Mouse (Mus musculus) embryo, embryonic 10 days (tissue): ENCODE results near the gene 2310057M21Rik.
"Not testable (repeated sequence)": the region's sequence is repeated elsewhere in the genome, so short reads cannot be mapped to it uniquely, and the experiment has no call there.

Experiments used
- DNase-seq: peaks from one replicate; pipeline ENCODE4 v3.0.0-alpha.2; 2015; ENCODE audit warnings: low spot score

2310057M21Rik gene

GRCm38 (mm10) chr7:131362615-131363300 lies at the start of gene 2310057M21Rik:
Gene 2310057M21Rik, minus strand, starts transcription at chr7:131362759.
- peak; percentile 99 for DNase-seq

GRCm38 (mm10) chr7:131411941-131412270 lies 49.3 kb upstream of the 2310057M21Rik start:
- DNase-seq, result no peak

GRCm38 (mm10) chr7:131411221-131411940 lies 48.8 kb upstream of the 2310057M21Rik start:
- no peak for DNase-seq

- DNase-seq, result peak; percentile 96
These were observed 48.0 kb upstream of the 2310057M21Rik start, which contains the start of the genes Ikzf5 and Acadsb for GRCm38 (mm10) chr7:131410416-131411058. Gene Ikzf5, minus strand, starts transcription at chr7:131410521. Gene Acadsb, plus strand, starts transcription at chr7:131410601.

- DNase-seq, result no peak
These were observed 47.4 kb upstream of the 2310057M21Rik start for GRCm38 (mm10) chr7:131409988-131410385.

- DNase-seq, result peak; percentile 54
These were observed 46.9 kb upstream of the 2310057M21Rik start for GRCm38 (mm10) chr7:131409321-131409987.

GRCm38 (mm10) chr7:131391761-131392160 lies 29.2 kb upstream of the 2310057M21Rik start:
- not testable (repeated sequence) for DNase-seq

- peak; percentile 14 for DNase-seq
These were observed 9.5 kb upstream of the 2310057M21Rik start for GRCm38 (mm10) chr7:131371880-131372651.

GRCm38 (mm10) chr7:131371470-131371860 lies 8.9 kb upstream of the 2310057M21Rik start:
- DNase-seq, result no peak

GRCm38 (mm10) chr7:131370648-131371469 lies 8.3 kb upstream of the 2310057M21Rik start, which contains the start of gene Pstk:
Gene Pstk, plus strand, starts transcription at chr7:131371141.
- peak; percentile 95 for DNase-seq

- DNase-seq, result no peak
These were observed 1.6 kb upstream of the 2310057M21Rik start for GRCm38 (mm10) chr7:131364131-131364530.

GRCm38 (mm10) chr7:131362269-131362614 lies 317 bp downstream of the 2310057M21Rik start:
- DNase-seq, result no peak

- no peak for DNase-seq
These were observed 6.5 kb downstream of the 2310057M21Rik start for GRCm38 (mm10) chr7:131356105-131356504.

- DNase-seq, result no peak
These were observed 16.6 kb downstream of the 2310057M21Rik start for GRCm38 (mm10) chr7:131345856-131346541.

- no peak for DNase-seq
These were observed 25.0 kb downstream of the 2310057M21Rik start for GRCm38 (mm10) chr7:131337502-131338068.

GRCm38 (mm10) chr7:131333564-131333963 lies 29.0 kb downstream of the 2310057M21Rik start, which contains the start of gene Fam24a:
Gene Fam24a, plus strand, starts transcription at chr7:131333864.
- no peak for DNase-seq

GRCm38 (mm10) chr7:131331688-131332087 lies 30.9 kb downstream of the 2310057M21Rik start:
- DNase-seq, result no peak

- no peak for DNase-seq
These were observed 33.1 kb downstream of the 2310057M21Rik start, which contains the start of gene Fam24b for GRCm38 (mm10) chr7:131329416-131329815. Gene Fam24b, minus strand, starts transcription at chr7:131329516.

- no peak for DNase-seq
These were observed 35.5 kb downstream of the 2310057M21Rik start for GRCm38 (mm10) chr7:131327054-131327453.
